Mouse (Mus musculus) R1 (cell line): ENCODE data around the gene Inpp4b.

ENCODE experiments used
- DNase-seq: peaks from one replicate; pipeline ENCODE4 v3.0.0-alpha.2; 2018; ENCODE audit warnings: low read depth, low spot score

The Inpp4b gene

DNA sequence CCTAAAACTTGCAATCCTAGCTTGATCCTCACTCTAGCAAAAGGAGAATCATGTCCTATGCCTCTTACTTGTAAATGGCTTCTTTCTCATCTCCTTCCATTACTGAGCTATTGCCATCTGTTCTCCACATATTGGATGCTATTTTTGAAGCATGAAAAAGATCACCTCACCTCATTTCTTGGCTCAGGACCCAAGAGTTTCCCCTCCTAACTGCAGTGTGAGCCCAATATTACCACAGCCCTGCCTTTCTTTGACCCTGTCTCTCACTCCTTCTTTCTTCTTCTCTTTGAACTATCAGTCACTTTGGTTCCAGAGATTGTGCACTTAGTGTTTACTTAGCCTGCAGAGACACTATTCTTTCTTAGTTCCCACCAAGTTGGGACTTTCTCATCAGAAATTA, 489.1 kb downstream of the Inpp4b start:
- no peak for DNase-seq

DNA sequence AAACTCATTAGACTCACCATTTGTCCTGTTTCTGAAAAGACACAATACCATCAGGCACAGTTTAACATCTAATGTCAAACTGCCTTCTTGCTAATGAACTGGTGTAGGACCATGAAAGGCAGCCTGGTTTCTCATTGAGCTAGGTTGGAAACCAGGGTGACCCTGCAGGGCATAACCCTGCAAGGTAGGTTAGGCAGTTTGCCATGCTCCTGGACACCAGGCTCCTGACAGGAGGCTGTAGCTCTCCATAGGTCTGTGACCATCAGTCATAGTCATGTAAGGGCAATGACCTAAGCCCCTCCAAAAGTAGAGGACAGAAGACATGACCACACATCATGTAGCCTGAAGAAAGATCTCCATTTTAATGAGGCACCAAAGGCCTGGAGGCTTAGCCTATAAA, 491.5 kb downstream of the Inpp4b start:
- DNase-seq: no peak

DNA sequence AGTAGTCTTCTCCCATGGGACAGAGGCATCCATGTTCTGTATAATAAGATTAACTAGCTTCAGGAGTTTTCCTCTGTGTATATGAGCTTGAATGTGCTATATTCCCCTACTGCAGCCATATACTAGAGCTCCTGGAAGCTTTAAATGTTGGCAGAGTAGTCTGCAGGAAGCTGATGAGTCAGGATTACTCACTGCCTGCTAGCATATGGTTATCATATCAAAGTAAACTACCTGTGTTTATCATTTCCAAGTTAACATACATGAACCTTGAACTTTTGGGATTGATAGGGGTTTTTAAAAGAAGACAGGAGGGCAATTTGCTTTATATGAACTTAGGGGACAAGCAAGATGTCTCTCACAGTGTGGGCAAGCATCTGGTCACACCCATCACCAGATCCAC, 498.2 kb downstream of the Inpp4b start:
- no peak for DNase-seq

DNA sequence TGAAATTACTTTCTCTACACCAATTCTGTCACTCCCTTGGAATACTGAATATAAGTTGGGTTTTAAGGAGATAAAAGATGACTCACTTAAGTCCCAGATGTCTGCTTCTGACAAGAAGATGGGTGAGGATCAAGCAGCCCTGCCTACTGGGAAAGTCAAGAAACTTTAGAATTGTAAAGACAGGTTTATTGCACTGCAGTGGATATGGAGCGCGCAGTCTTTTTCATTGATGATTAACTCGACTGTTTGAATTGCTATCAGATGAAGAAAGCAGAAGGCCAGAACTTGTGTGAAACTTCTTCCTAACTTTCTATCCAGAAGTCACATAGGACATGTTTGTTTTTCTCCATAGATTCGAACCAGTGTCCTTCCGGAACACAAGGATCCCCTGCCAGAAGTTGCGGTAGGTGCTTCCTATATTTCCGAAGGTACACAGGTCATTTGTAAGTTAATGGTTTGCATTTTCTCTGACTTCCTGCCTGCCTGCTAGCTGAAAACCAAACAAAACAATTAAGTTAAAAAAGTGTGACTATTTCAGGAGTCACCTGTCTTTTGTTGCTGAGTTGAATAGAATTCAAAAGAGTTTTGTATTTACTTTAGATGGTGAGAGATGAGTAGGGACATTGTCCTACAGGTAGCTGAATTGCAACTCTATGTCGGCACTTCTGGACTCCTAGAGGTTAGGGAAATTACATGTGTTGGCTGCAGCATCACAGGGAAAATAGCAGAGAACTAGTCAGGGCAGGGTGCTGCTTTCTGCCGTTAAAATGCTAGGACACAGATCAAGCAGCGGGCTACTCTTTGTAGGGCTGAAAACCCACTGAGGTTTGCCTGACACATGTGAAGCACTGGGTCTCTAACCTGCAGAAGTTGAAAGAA, 502.0 kb downstream of the Inpp4b start:
- no peak for DNase-seq

DNA sequence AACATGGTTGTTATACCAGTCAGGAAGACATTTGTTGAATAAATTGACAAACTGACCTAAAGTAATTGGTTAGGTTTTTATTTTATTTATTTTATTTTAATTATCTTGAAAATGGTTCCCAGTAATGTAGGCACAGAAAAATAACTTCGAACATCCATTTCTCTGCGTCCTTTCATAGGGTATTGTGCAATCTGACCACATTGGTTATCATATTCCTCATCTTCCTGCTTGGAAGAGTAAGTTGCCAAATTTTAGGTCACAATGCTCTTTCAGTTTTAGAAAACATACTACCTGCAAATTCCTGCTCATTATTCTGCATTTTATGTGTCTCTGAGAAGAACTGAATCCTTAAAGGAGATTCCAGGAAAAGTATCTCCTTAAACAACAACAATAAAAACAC, 505.6 kb downstream of the Inpp4b start:
- no peak for DNase-seq

DNA sequence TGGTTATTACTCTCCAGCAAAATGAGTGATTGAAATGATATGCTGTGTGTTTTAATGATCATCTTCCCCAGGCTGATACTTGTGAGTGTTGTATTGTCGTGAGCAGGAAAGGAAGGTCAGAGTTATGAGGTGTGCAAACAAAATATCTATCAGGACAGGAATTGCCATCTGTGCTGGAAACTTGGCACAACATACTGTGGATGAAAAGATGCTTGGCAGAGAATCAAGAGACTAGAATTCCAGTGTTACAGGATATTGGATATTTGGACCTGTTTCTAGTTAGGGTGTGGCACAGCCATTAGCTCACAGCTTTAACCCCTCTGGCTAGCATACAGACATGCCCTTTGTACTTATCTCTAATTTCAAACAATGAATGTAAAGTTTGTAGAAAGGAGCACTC, 507.6 kb downstream of the Inpp4b start:
- no peak for DNase-seq

DNA sequence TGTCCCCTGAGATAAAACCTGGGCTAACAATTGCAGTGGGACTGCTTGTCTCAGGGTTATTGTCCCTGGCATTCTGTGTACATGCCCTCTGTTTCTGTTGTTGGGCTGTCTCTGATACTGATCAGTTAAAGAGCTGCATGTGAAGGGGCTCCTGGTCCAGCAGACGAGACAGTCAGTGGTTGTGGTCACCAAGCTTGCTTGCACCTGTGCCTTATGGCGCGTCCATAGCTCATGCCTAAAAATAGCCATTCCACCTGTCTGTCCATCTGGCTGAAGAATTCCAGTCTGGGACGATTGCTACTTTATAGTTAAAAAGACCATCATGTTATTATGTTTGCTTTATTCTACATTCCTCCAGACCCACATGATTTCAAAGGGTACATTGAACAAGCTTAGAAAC, 510.8 kb downstream of the Inpp4b start:
- DNase-seq: no peak

DNA sequence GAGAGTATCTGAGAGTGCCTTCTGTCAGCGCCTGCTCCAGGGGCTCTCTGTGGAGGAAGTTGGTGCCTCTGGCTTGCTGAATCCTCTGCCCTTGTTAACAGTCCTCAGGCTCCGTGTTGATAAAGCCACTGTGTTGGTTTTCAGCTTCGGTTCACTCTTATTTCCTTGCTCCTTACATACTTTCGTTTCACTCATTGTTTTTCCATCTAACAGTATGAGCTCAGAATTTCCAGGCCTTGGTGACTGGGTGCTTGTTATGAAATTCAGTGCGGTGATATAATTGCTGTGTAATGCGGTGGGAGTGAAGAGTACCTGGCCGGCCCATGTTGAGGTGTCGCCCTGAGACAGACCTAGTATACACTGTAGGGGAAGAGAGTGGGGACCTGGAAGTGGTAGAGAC, 512.2 kb downstream of the Inpp4b start:
- no peak for DNase-seq

DNA sequence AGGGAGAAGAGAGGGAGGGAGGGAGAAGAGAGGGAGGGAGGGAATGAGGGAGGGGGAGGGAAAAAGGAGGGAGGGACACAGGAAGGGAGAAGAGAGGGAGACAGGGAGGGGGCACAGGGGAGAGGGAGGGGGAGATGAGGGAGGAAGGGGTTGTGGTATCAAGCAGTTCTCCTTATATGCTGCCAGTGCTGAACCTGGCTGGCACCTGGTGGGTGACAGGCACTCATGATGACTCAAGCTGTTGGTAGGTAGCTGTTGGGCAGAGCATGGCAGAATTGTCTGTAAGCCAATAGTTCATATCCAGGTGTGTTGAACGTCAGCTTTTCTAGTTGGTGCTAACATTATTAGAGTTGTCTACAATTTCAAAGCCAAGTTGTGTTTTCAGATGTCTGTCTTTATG, 512.7 kb downstream of the Inpp4b start:
- DNase-seq: no peak

DNA sequence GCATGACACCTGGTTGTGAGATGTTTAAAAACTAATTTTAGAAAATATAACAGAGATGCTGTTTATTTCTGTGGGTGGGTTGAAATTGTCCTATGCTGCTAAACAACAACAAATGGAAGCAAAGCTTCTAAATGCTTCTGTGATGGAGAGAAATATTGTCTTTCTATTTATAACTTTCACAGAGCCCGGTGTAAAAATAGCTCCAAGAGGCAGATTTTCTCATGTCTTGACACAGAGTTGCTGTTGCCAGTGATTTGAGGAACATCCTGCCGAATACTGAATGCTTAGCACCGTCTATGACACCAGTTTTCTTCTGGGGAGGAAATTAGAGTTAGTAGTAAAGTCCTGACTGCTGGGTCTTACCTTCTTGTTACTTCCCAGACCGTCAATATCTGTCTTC, 513.8 kb downstream of the Inpp4b start:
- DNase-seq: no peak

DNA sequence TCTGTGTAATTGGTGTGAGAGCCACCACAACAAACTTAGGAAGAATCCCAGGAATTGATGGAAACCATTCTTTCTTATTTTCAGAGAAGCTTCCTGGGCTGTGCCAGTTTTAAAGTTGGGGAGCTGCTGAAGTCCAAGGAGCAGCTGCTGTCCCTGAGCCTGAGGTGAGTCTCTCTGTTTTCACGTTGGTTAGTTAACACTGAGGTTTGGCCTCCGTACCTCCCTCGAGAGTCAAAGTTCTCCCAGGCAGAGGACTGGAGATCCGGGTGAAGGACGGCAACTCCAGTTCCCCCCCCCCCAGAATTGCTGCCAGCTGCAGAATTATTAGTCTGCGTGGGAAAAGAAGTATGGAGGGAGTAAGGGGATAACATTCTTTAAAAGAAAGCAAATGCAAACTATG, 514.3 kb downstream of the Inpp4b start:
- DNase-seq: no peak

DNA sequence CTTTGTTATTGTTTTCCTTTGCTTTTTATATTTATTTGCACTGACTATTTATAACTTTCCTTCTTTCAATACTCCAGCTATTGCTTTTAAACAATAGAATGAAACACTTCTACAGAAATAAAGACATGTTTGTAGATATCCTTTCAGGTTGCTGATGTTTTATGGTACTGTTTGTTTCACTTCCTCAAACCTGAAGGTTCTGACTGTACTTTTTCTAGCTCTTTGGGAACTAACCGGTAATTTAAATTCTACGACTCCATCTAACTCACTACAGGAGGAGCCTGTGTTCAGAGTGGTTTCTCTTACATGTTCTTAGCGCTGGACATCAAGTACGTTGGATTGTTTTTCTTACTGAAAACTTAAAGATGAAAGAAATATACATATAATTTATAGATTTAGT, 516.0 kb downstream of the Inpp4b start:
- no peak for DNase-seq

DNA sequence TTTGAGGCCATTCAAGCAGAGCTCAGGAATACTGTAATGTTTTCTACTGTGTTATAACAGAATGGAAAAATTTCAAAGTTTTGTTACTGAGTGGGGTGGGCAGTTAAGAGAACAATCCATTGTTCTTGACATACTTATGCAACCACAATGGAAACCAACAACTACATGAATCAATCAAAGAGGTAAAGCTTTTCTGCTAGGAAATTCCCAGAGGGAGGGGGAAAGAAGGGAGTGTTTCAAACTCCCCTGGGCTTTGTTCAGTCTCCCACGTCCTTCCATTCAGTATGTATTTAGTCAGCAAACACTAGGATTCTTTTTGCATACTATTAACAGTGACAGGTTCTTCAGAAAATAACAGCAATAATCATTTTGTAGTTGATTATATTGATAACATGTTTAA, 517.4 kb downstream of the Inpp4b start:
- no peak for DNase-seq

DNA sequence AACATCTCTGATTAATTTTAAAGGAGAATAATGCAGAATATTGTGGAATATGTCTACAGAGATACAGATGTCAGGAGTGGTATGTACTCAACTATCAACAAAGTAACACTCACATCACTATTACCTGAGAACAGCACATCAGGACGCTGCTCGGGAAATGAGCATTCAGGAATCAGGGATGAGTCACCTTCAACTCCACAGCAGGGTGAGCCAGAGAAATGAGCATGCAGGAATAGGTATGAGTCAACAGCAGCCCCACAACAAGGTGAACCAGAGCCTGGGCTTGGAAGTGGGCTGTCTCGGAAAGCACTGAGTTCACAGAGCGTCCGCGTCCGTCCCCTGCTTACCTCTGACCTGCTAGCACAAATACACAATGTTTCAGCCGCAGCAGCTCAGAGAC, 519.0 kb downstream of the Inpp4b start:
- DNase-seq: no peak

DNA sequence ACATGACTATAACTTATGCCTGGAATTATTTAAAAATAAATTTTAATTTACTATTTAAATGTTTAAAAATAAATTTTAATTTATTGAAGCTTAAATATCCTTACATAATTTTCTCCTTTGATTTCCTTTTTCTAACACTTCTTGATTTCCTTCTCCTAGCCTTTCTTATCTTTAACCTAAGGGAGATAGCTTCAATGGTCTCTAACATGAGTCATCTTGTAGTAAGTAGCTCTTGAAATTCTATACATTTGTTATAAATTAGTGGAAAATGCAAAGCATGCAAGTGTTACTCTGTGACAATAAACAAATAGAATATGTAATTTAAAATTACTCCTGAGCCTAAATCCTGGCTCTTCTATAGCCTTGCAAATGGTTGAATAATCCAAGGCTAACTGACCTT, 520.4 kb downstream of the Inpp4b start:
- DNase-seq: no peak

DNA sequence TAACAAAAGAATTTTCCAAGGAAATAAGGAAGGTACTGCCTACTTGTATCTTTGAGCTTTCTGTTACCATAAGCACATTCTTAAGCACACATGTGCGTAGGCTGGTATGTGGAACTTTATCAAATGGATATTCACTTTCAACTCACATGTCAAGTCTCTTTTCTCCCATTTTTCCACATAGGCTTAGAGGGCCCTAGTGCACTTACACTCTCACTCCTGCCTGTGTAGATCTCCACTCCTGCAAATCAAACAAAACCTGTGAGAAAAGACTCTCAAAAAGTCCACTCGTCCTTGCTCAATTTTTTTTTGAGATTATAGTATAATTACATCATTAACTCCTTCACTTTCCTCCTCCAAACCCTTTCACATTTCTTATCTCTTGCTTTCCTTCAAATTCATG, 522.0 kb downstream of the Inpp4b start:
- DNase-seq: no peak

DNA sequence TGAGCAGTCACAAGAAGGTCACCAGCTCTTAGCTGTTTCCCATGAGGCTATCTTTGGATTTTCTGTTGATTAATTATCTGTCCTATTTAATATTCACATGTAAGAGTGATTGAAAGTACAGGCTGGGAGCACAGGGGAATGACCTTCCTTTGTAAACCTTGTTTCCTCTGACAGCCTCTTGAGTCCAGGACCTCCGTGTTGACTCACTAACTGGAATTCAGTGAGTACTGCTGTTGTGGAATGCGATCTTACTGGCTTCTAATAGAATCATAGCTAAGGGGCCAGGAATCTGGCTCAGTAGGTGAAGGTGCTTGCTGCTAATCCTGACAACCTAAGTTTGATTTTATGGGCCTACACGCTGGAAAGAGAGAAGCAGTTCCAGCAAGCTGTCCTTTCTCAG, 523.3 kb downstream of the Inpp4b start:
- no peak for DNase-seq

DNA sequence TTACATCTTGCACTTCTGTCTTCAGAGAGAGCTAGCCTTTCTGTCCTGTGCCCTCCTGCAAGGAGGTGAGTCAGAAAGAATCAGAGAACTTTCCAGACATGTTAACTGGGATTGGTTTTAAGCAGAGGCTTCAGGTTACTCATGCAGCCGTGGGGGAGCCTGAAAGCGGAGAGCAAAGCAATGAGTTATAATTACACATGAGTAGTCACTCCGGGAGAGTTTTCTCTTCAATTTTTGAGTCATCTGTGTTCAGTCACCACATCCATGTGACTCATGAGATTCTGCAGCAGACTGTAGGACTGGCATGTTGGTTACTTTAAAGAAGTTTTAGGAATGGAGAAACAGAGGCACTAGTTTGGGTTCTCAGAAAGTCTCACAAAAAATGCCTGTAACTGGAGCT, 524.7 kb downstream of the Inpp4b start:
- DNase-seq: no peak

DNA sequence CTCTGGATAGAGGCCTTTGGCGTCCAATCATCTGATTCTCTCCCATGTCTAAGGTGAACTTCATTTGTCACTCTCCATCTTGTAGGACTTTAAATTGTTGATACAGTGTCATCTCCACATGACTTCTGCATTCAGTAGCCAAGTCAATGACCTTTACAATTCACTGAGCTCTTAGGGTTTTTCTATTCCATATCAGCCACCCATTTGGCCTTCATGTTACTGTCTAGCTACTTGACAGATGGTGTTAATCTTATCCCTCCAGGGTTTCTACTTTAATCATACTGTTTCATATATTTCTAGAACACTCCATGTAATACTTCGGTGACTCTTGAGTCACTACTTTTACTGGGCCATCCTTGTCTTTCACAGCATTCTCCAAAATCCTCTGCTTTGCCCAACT, 528.1 kb downstream of the Inpp4b start:
- no peak for DNase-seq

DNA sequence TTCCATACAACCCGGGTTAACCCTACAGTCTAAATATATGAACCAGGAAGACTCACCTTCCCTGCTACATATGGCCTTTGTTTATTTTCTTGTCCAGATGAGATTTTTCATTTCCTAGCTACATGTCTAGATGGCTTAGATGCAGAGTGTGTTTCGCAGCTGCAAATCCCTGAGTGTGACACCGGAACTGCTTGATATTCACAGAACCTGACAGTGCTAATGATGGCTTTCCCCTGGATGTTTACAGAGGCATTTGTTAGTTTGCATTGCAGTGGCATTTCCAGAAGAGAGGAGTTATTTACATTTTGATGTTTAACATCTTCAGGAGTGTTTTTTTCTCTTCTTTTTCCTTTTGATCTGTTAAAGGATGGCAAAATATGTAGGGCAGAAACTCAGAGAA, 537.7 kb downstream of the Inpp4b start:
- DNase-seq: no peak

DNA sequence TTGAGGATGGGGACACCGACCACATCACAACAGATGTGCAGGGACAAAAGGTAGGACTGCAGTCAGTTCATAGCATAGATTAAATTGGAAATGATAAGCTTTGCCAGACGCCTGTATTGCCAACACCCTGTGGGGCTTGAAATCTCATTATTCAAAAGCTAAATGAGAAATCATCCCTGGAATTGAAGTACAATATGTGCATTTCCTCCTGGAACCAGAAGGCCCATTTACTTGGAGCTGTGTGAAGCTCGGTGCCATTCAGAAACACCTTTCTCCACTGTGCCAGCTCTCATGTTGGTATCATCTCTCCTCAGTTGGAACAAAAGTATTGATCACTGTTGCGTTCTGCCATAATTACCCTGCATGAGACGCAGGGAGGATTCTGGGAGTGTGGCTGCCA, 541.8 kb downstream of the Inpp4b start:
- no peak for DNase-seq

DNA sequence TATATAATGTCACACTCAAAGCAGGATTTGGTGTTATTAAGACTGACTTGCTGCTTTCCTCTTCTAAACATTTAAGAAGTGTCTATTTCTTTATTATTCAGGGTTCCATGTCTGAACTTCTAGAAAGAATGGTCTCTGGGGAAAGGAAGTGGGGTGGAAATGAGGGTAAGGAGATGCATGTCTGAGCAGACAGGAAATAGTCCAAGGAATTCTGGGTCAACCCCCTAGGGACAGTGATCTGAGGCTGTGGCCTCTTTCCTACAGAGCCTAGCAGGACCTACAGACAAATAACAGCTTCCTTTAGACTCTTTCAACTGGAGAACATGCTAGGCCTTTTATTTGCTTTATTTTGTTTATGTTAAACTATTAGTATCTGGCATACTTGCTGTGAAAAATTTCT, 546.5 kb downstream of the Inpp4b start:
- DNase-seq: no peak

DNA sequence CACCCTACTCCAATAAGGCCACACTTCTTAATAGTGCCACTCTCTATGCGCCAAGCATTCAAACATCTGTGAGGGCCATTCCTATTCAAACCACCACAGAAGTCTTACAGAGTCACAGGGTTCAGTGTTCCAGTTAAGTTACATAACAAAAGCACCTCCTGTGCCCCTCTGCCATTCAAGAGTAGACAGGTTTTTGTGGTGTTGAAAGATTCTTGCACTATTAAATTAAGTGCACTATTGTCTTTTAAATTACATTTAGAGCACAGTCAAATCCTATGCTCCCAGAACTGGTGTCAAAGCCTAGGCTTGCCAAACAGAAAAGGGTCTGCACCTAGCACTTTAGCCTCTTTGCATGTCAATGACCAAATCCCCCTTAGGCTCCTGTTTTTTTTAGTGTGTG, 550.9 kb downstream of the Inpp4b start:
- peak; percentile 89 for DNase-seq

DNA sequence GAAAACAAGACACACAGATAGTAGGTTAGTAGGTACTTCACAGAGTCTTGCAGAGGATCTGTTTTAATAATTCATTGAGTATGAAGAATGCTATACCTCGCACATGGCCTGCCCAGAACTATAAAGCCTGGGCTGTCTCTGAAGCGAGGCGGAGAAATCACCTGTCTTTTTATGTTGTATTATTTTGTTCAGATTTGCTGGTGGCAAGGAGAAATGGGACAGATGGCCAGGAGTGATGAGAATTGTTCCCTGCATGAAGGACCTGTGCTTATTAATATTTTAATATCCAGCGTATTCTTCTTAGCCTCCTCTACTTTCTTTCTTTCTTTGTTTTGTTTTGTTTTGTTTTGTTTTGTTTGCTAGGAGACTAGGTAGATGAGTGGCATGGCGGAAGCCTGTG, 604.5 kb downstream of the Inpp4b start:
- DNase-seq: no peak
